Mouse (Mus musculus) hindbrain, postnatal 0 days (tissue): ENCODE data around the gene Nubp1. TPM values are rescaled to one million over a fixed set of nuclear protein-coding genes. Genes with fewer than 3 reads are reported as not detected.

Experiments used
- ATAC-seq: fragments of 200-750 bp; cut with Nextera tagmentation; 2 replicates; pipeline ENCODE4 v1.8.0; 2017; ENCODE audit warnings: mild to moderate bottlenecking, moderate TSS enrichment, moderate library complexity
- DNase-seq: peaks from one replicate; pipeline ENCODE4 v3.0.0-alpha.2; 2015; ENCODE audit warnings: low spot score
- H3K27ac ChIP-seq: fragments of 300-500 bp; sonication (generic); 2 replicates; pipeline ENCODE4 v1.5.1; 2014; ENCODE audit warnings: mild to moderate bottlenecking
- H3K27me3 ChIP-seq: fragments of 300-500 bp; sonication (generic); 2 replicates; pipeline ENCODE4 v1.6.1; 2014; ENCODE audit warnings: low read length, mixed read lengths; ENCODE audit not compliant: insufficient read depth
- H3K36me3 ChIP-seq: fragments of 300-500 bp; sonication (generic); 2 replicates; pipeline ENCODE4 v1.6.1; 2014; ENCODE audit warnings: low read length, mixed read lengths; ENCODE audit not compliant: insufficient read depth
- H3K4me1 ChIP-seq: fragments of 300-500 bp; sonication (generic); 2 replicates; pipeline ENCODE4 v1.6.1; 2014; ENCODE audit warnings: antibody characterized with exemption, low read length, mixed read lengths; ENCODE audit not compliant: insufficient read depth
- H3K4me2 ChIP-seq: fragments of 300-500 bp; sonication (generic); 2 replicates; pipeline ENCODE4 v1.6.1; 2014; ENCODE audit warnings: low read depth, mild to moderate bottlenecking, low read length, moderate library complexity, mixed read lengths
- H3K4me3 ChIP-seq: fragments of 300-500 bp; sonication (generic); 2 replicates; pipeline ENCODE4 v1.5.1; 2014; ENCODE audit warnings: low read length
- H3K9ac ChIP-seq: fragments of 300-500 bp; sonication (generic); replicated peaks from 2 replicates; pipeline ENCODE4 v1.6.1; 2014; ENCODE audit warnings: mild to moderate bottlenecking, low read length, moderate library complexity, mixed read lengths
- H3K9me3 ChIP-seq: fragments of 300-500 bp; sonication (generic); 2 replicates; pipeline ENCODE4 v1.6.1; 2016; ENCODE audit warnings: low read length, mixed read lengths
- CTCF ChIP-seq: IDR thresholded peaks from 2 replicates; pipeline ENCODE4 v1.5.1; 2016; ENCODE audit warnings: antibody characterized with exemption, control low read depth, low read depth
- WGBS: fragments of 180-500 bp; shearing (Covaris S2); extraction: QIAGEN DNeasy Blood & Tissue Kit; methylation state at CpG from one replicate; pipeline ENCODE4 v1.1.7; 2014; 5-methylcytosine and 5-hydroxymethylcytosine counted together
- polyA plus RNA-seq: library from polyadenylated mRNA; unstranded; fragments of >200 nt; fragmentation: Nextera tagmentation; extraction: Ambion mirVana; gene quantifications from 2 replicates; pipeline ENCODE4 v1.2.1, GENCODE M21; 2015
- total RNA-seq: library from RNA; depleted of rRNA; stranded (reverse); fragments of >200 nt; gene quantifications from 2 replicates; pipeline ENCODE4 v1.2.3, GENCODE M21; 2014; rRNA removed

Gene Nubp1
- total and polyA plus RNA-seq, 2 experiments from 2014 or later = 29.0 to 32.4 TPM

DNA sequence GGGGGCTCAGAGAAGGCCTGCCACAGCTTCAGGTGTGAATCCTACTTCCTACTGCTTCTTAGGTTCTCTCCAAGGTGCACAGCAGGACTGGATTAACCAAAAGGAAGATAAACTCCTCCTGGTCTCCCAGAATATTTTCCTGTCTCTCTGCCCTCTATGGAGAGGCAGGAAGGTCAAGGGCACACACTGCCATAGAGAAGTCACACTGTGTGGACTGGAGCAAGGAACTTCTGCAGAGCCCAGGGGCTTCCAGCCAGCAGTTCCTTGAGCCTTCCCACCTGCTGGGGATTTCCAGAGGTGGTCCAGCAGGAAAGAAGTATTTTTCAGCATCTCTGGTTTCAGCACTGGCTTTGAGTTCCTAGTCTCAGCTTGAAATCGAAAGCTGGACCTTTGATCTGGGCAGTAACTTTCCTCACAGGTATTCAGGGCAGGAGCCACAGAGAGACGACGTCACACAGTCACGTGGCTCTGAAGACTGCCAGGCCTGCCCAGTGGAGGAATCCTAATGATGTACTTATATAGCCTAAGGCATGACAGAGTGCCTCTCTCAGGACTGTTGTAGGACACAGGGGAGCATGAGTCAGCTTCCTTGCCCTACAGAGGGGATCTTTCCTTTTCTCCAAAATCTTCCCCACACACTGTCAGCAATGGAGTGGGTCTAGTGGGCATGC, 53.4 kb downstream of the Nubp1 start:
- WGBS = 35% methylated on average over 4 of the region's 4 CpGs
- DNase-seq = no peak
- H3K4me1 ChIP-seq = no peaks in the 10 kb centered on the region

DNA sequence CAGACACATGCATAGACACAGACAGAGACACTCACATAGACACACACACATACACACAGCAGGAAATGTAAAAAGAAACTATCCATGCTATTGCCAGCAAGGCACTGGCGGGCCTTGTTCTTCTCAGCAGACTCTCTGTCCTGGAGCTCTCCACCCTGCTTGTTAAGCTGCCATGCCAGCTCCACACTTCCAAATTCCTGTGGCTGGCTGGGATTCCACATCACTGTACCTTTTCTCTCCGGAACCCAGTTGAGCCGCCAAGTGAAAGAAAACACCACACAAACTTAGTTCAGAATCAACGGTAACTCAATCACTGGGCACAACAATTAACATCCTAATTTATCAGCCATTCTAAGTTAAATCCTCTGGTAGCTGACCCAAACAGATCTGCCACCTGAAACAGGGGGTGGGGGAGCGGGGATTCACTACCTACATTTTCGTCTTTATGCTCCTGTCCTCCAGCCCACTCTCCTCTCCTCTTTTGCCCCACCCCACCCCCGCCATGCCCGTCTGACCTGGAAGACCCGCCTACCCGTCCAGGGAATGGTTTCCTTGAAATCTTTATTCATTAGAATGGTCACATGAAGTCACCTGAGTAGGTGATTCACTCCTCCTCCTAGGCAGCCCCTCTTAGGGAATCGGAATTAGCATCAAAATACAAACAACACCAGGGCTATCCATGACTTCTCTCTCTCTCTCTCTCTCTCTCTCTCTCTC, 55.8 kb downstream of the Nubp1 start:
- TF ChIP-seq CTCF = no peak
- no peak overlapping the region for H3K4me2 ChIP-seq
- DNase-seq = no peak
- no peak overlapping the region for H3K4me3 ChIP-seq
- no peak for ATAC-seq
- H3K4me1 ChIP-seq = no peaks in the 10 kb centered on the region
- H3K9ac ChIP-seq = no peak overlapping the region
- 37% methylated on average over 11 of the region's 11 CpGs for WGBS
- no peaks in the 10 kb centered on the region for H3K36me3 ChIP-seq
- H3K27me3 ChIP-seq = no peaks in the 10 kb centered on the region
- H3K9me3 ChIP-seq = no peaks in the 10 kb centered on the region
- H3K27ac ChIP-seq = no peak overlapping the region

More for the DNA sequence above, 53.4 kb downstream of the Nubp1 start:
- TF ChIP-seq CTCF = no peak
- ATAC-seq = no peak
- Histone ChIP-seq H3K4me3 (no peak overlapping the region), H3K27me3 (no peaks in the 10 kb centered on the region), H3K4me2 (no peak overlapping the region), H3K36me3 (no peaks in the 10 kb centered on the region), H3K9ac (no peak overlapping the region), H3K9me3 (no peaks in the 10 kb centered on the region), H3K27ac (no peak overlapping the region)

DNA sequence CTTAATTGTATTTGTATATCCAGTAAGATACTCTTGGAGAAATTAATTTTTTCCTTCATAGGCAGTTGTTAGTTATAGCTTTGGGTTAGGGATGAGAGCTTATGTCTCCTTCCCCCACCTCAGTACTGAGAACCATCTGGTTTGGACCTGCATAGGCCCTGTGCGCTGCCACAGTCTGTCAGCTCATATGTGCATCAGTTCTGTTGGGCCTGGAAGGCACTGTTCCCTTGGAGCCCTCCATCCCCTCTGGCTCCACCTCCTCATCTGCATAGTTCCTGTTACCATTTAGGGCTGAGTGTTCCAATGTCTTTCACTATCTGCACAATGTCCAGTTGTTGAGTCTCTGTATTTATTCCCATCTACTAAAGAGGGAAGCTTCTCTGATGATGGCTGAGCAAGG, 56.5 kb downstream of the Nubp1 start:
- DNase-seq (no peak), ATAC-seq (no peak)
- Histone ChIP-seq H3K27ac (no peak overlapping the region), H3K4me1 (no peaks in the 10 kb centered on the region), H3K9ac (no peak overlapping the region), H3K4me2 (no peak overlapping the region), H3K4me3 (no peak overlapping the region), H3K9me3 (no peaks in the 10 kb centered on the region), H3K27me3 (no peaks in the 10 kb centered on the region), H3K36me3 (no peaks in the 10 kb centered on the region)
- no peak for TF ChIP-seq CTCF
- WGBS = 59% methylated on average over 1 of the region's 1 CpGs

DNA sequence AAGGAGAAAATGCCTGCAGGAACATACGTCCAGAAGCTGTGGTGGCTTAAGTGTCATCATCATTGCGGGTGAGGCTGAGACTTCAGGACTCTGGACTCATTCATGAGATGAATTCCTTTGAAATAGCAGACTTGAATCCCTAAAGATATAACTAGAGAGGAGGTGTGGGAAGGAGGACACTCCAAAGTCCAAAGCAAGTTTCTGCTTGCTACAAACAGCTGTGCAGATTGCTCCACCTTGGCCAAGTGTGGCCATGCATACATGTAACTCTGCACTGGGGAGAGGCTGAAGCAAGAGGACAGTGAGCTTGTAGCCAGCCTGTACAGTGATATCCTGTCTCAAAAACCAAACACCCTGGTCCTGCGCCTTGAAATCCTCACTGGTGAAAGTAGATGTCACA, 60.2 kb downstream of the Nubp1 start:
- no peak overlapping the region for H3K9ac ChIP-seq
- H3K36me3 ChIP-seq = no peaks in the 10 kb centered on the region
- WGBS = 94% methylated on average over 3 of the region's 3 CpGs
- DNase-seq = no peak
- H3K4me2 ChIP-seq = no peak overlapping the region
- H3K9me3 ChIP-seq = no peaks in the 10 kb centered on the region
- no peak for ATAC-seq
- no peak overlapping the region for H3K4me3 ChIP-seq
- no peaks in the 10 kb centered on the region for H3K27me3 ChIP-seq
- H3K27ac ChIP-seq = no peak overlapping the region
- H3K4me1 ChIP-seq = no peaks in the 10 kb centered on the region
- no peak for TF ChIP-seq CTCF

Other genes with a start within 250 kb of the Nubp1 start
- not detected in 2 replicates for gene Rpl39l, start 241.7 kb upstream of the Nubp1 start, total RNA-seq
- gene Rpl39l, start 241.7 kb upstream of the Nubp1 start, polyA plus RNA-seq = 0.37 TPM in 1 of 2 replicates, not detected in the other
- 0.22 TPM in 1 of 2 replicates, not detected in the other for gene Atf7ip2, start 219.2 kb upstream of the Nubp1 start, total RNA-seq
- gene Atf7ip2, start 219.2 kb upstream of the Nubp1 start, polyA plus RNA-seq = 0.13 and 0.29 TPM in 2 replicates
- 25.3 and 26.6 TPM in 2 replicates for gene Emp2, start 98.0 kb upstream of the Nubp1 start, total RNA-seq
- gene Emp2, start 98.0 kb upstream of the Nubp1 start, polyA plus RNA-seq = 30.7 and 32.0 TPM in 2 replicates
- gene Tekt5, start 16.5 kb upstream of the Nubp1 start, total RNA-seq = 8.6 and 10.2 TPM in 2 replicates
- gene Tekt5, start 16.5 kb upstream of the Nubp1 start, polyA plus RNA-seq = 24.7 and 28.2 TPM in 2 replicates
- 58.2 and 75.5 TPM in 2 replicates for gene Tvp23a, start 35.4 kb downstream of the Nubp1 start, total RNA-seq
- 36.9 and 38.5 TPM in 2 replicates for gene Tvp23a, start 35.4 kb downstream of the Nubp1 start, polyA plus RNA-seq
- gene Ciita, start 68.1 kb downstream of the Nubp1 start, total RNA-seq = 0.07 TPM in 1 of 2 replicates, not detected in the other
- gene Ciita, start 68.1 kb downstream of the Nubp1 start, polyA plus RNA-seq = 0.14 and 0.18 TPM in 2 replicates
- 36.2 and 50.7 TPM in 2 replicates for gene Dexi, start 131.1 kb downstream of the Nubp1 start, total RNA-seq
- gene Dexi, start 131.1 kb downstream of the Nubp1 start, polyA plus RNA-seq = 21.6 and 22.8 TPM in 2 replicates
- gene Clec16a, start 133.4 kb downstream of the Nubp1 start, total RNA-seq = 62.5 and 70.1 TPM in 2 replicates
- gene Clec16a, start 133.4 kb downstream of the Nubp1 start, polyA plus RNA-seq = 62.8 and 67.8 TPM in 2 replicates